Mouse (Mus musculus): Measurements from ENCODE around the gene Ovol3.
A peak's percentile ranks its signal among the peaks of the same experiment; 100 is the strongest.

DNA sequence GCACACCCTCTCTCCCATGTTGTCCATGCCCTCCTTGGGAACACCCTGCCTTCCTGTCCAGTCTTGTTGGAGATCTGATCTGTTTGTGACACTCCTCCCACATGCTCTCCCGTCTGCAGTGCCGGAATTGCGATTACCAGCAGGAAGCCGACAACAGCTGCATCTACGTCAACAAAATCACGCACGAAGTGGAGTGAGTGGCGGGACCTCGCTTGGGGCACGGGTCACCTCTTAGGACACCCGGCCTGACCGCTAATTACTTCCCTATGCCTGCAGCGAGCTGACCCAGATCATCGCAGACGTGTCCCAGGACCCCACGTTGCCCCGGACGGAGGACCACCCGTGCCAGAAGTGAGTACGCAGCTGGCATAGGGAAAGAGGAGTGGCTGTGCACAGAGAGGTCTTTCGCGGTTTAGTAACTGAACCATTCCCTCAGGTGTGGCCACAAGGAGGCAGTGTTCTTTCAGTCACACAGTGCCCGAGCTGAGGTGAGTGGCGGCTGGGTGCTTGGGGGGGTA is 2.8 kb downstream of the Ovol3 start:
- no peak for TF ChIP-seq TCF12 (IDR thresholded peaks at IDR 0.05; ENCODE audit: insufficient read depth, poor library complexity, severe bottlenecking)
- TF ChIP-seq POLR2A (IDR thresholded peaks at IDR 0.05; ENCODE audit: insufficient read length, low read depth), result no peak
- TF ChIP-seq MYOD1 (IDR thresholded peaks at IDR 0.05; ENCODE audit: control insufficient read depth in 1 of 3, insufficient read length in 2 of 3, low read depth in 2 of 3), result peak in 2 of 3 experiments; percentile 37 to 46
- no peak for TF ChIP-seq MAX (IDR thresholded peaks at IDR 0.05; ENCODE audit: low read depth)
- no peak for TF ChIP-seq USF1 (IDR thresholded peaks at IDR 0.05; ENCODE audit: low read depth)
- no peak for TF ChIP-seq POLR2AphosphoS2 (IDR thresholded peaks at IDR 0.05; ENCODE audit: insufficient read length, low read depth)
- no peak for TF ChIP-seq CEBPB (IDR thresholded peaks at IDR 0.05; ENCODE audit: insufficient read depth, poor library complexity, severe bottlenecking)
- TF ChIP-seq MYOG (IDR thresholded peaks at IDR 0.05; ENCODE audit: control insufficient read depth in 1 of 3, insufficient read depth in 1 of 3, insufficient read length in 2 of 3, low read depth in 2 of 3), result peak in 2 of 3 experiments; percentile 2 to 56
- TF ChIP-seq TCF3 (IDR thresholded peaks at IDR 0.05; ENCODE audit: insufficient read length, low read depth), result no peak
